9 mouse cellular contexts compared by ENCODE assay signal in the genomic region with DNA sequence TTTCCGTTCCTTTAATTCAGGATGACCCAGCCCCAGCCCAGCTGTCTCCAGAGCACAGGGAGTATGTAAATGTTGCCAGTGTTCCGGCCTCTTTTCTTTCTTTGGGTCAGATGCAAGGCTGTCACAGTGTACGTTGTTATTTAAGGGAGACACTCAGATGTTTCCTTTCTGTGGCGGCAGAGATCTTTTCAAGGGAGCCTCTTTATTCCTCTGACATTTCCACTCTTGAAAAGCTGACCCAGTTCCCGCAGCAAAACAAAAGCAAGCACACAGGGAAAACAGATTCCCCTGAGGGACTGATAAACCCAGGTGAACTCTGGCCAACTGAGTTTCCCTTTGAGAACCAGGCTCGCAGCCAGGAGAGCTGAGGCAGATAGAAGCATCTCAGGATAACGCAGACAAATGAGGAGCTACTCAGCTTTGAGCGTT.
DNase-seq lines count a peak whose midpoint lies in the region; ATAC-seq lines count a peak whose summit lies in the region.
"Had no signal": no experiment of that assay in that cellular context is flagged by ENCODE, and none has a peak within 500 bp of the region (broad histone marks: within the 10 kb centered on the region; RNA-seq: fewer than 3 reads in every experiment).

No protein-coding gene starts in this region.

- peak overlapping the region; percentile 24; the same call in 1 of the 2 replicates for H3K4me2 ChIP-seq in intestine, embryonic 15.5 days (replicated peaks)
- no peak overlapping the region for H3K4me2 ChIP-seq in intestine, embryonic 16.5 days (ENCODE audit: low read depth, low read length)
- 0 out of 2 replicates have a peak overlapping the region, but pooled peaks have one; percentile 11 for H3K4me2 ChIP-seq in kidney, embryonic 16.5 days (replicated peaks; ENCODE audit: low read depth, low read length)

- no peak overlapping the region for H3K27ac ChIP-seq in intestine, embryonic 15.5 days
- H3K27ac ChIP-seq in intestine, embryonic 16.5 days (ENCODE audit: low read length) = no peak overlapping the region
- H3K27ac ChIP-seq in heart, embryonic 10.5 days = peak overlapping the region; percentile 22; the same call in 1 of the 2 replicates
- H3K27ac ChIP-seq in kidney, embryonic 16.5 days (ENCODE audit: low read length) = no peak overlapping the region
- H3K27ac ChIP-seq: liver, embryonic 14.5 days had no signal

- DNase-seq in adrenal gland, postnatal 36 days = peak; percentile 15 to 47
- DNase-seq in heart, embryonic 10.5 days (ENCODE audit: low spot score) = no peak
- no peak for DNase-seq in natural killer cell, adult 2 months (ENCODE audit: low spot score in 2 of 2)
- no peak for DNase-seq in ovary, postnatal 14 days (ENCODE audit: low spot score)

- H3K4me1 ChIP-seq in intestine, embryonic 15.5 days (replicated peaks) = no peaks in the 10 kb centered on the region
- no peaks in the 10 kb centered on the region for H3K4me1 ChIP-seq in intestine, embryonic 16.5 days (ENCODE audit: control insufficient read depth, insufficient read depth, low read length)
- peaks cover 7% of the 10 kb centered on the region; the same call in 1 of the 2 replicates for H3K4me1 ChIP-seq in heart, embryonic 10.5 days
- H3K4me1 ChIP-seq in kidney, embryonic 16.5 days (ENCODE audit: insufficient read depth, low read length) = peaks cover 4% of the 10 kb centered on the region; the same call in 1 of the 2 replicates

- no peak overlapping the region for H3K9ac ChIP-seq in intestine, embryonic 15.5 days
- H3K9ac ChIP-seq in intestine, embryonic 16.5 days (ENCODE audit: low read depth, low read length) = no peak overlapping the region
- no peak overlapping the region for H3K9ac ChIP-seq in kidney, embryonic 16.5 days (replicated peaks; ENCODE audit: low read length)
- H3K9ac ChIP-seq: liver, embryonic 14.5 days had no signal

- no peaks in the 10 kb centered on the region for H3K36me3 ChIP-seq in intestine, embryonic 15.5 days
- H3K36me3 ChIP-seq in intestine, embryonic 16.5 days (ENCODE audit: control insufficient read depth, insufficient read depth, low read length) = no peaks in the 10 kb centered on the region
- no peaks in the 10 kb centered on the region for H3K36me3 ChIP-seq in heart, embryonic 10.5 days
- no peaks in the 10 kb centered on the region for H3K36me3 ChIP-seq in kidney, embryonic 16.5 days (ENCODE audit: insufficient read depth, low read length)

- no peak overlapping the region for H3K4me3 ChIP-seq in intestine, embryonic 15.5 days (replicated peaks)
- H3K4me3 ChIP-seq in intestine, embryonic 16.5 days (ENCODE audit: low read length) = no peak overlapping the region
- H3K4me3 ChIP-seq in heart, embryonic 10.5 days = no peak overlapping the region
- H3K4me3 ChIP-seq in kidney, embryonic 16.5 days (ENCODE audit: low read length) = no peak overlapping the region

- no peaks in the 10 kb centered on the region for H3K27me3 ChIP-seq in intestine, embryonic 15.5 days (replicated peaks)
- no peaks in the 10 kb centered on the region for H3K27me3 ChIP-seq in intestine, embryonic 16.5 days (replicated peaks; ENCODE audit: control insufficient read depth, insufficient read depth, low read length)
- peaks cover 11% of the 10 kb centered on the region for H3K27me3 ChIP-seq in heart, embryonic 10.5 days (ENCODE audit: insufficient read depth, poor library complexity, severe bottlenecking)
- no peaks in the 10 kb centered on the region; the same call in 1 of the 2 replicates for H3K27me3 ChIP-seq in kidney, embryonic 16.5 days (ENCODE audit: insufficient read depth, low read length)

- WGBS in intestine, embryonic 15.5 days = 15% methylated on average over 8 of the region's 8 CpGs
- 14% methylated on average over 8 of the region's 8 CpGs for WGBS in intestine, embryonic 16.5 days
- WGBS in heart, embryonic 10.5 days = 8% methylated on average over 8 of the region's 8 CpGs
- 18% methylated on average over 8 of the region's 8 CpGs for WGBS in kidney, embryonic 16.5 days

- no peaks in the 10 kb centered on the region for H3K9me3 ChIP-seq in intestine, embryonic 15.5 days
- no peaks in the 10 kb centered on the region for H3K9me3 ChIP-seq in intestine, embryonic 16.5 days (ENCODE audit: control insufficient read depth, low read length)
- no peaks in the 10 kb centered on the region for H3K9me3 ChIP-seq in heart, embryonic 10.5 days
- H3K9me3 ChIP-seq in kidney, embryonic 16.5 days (ENCODE audit: low read length) = no peaks in the 10 kb centered on the region

- no peak for ATAC-seq in intestine, embryonic 15.5 days
- ATAC-seq in intestine, embryonic 16.5 days = no peak
- no peak for ATAC-seq in kidney, embryonic 16.5 days (ENCODE audit: low FRiP score, low TSS enrichment)
- no peak for ATAC-seq in granulocyte monocyte progenitor cell, adult 5-6 weeks (replicated peaks; ENCODE audit: poor library complexity, severe bottlenecking)

Comparison
In these comparisons a context has a peak if more than half of its experiments do, and no peak if none do; other contexts are left out.
1. DNase-seq: peak in adrenal gland, postnatal 36 days (2 of 2); none in heart, embryonic 10.5 days (single experiment), natural killer cell, adult 2 months (0 of 2) and ovary, postnatal 14 days (single experiment).